Comparison of ENCODE assay signal across 8 mouse cellular contexts in the genomic region with DNA sequence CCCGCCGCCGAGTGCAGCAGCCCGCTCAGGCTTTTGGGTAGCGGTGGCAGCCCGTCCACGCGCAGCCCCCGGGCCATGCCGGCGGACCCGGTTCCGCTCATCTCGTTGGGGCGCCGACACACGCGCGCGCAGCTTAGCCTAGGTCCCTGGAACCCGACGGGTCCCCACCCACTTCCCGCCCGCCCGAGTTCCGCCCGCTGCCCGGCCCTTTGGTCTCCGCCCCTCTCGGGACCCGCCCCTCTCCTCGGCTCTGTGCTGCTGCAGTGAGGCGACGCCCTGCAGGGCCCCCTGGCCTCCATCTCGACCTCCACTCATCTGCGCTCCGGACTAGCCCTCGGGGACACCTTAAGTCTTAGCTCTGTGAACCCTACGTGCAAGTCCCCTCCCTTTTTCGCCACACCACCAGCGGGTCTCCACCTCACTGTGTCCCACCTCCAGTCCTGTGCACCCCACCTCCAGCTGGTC. TPM values are rescaled to one million over a fixed set of nuclear protein-coding genes. Genes with fewer than 3 reads are reported as not detected.
A peak's percentile ranks its signal among the peaks of the same experiment; 100 is the strongest.
DNase-seq lines count a peak whose midpoint lies in the region; ATAC-seq and TF ChIP-seq lines count a peak whose summit lies in the region.

A gene (minus strand): TSS at position 124 of the 465 bp plus-strand sequence.

- H3K27me3 ChIP-seq in E14TG2a.4 (ENCODE audit: insufficient read depth, low read length): peaks cover 52% of the 10 kb centered on the region
- peaks cover 44% of the 10 kb centered on the region for H3K27me3 ChIP-seq in hindbrain, embryonic 14.5 days (ENCODE audit: control insufficient read depth, insufficient read depth, low read length)
- H3K27me3 ChIP-seq in liver, embryonic 11.5 days (replicated peaks; ENCODE audit: control insufficient read depth, insufficient read depth, low read length): peaks cover 52% of the 10 kb centered on the region
- peaks cover 21% of the 10 kb centered on the region for H3K27me3 ChIP-seq in thymus, adult 2 months (ENCODE audit: control insufficient read depth, insufficient read depth, low read length)

- H3K4me1 ChIP-seq in E14TG2a.4 (replicated peaks; ENCODE audit: low read depth, low read length): peaks cover 41% of the 10 kb centered on the region
- peaks cover 7% of the 10 kb centered on the region; the same call in 1 of the 2 replicates for H3K4me1 ChIP-seq in hindbrain, embryonic 14.5 days (replicated peaks; ENCODE audit: control insufficient read depth, insufficient read depth, low read length)
- H3K4me1 ChIP-seq in liver, embryonic 11.5 days (replicated peaks; ENCODE audit: control insufficient read depth, insufficient read depth, low read length): peaks cover 10% of the 10 kb centered on the region
- peaks cover 5% of the 10 kb centered on the region; the same call in 1 of the 2 replicates for H3K4me1 ChIP-seq in thymus, adult 2 months (replicated peaks; ENCODE audit: control insufficient read depth, insufficient read depth, low read length)

- peak within 1 kb of the TSS; percentile 89 for H3K4me3 ChIP-seq in E14TG2a.4 (replicated peaks; ENCODE audit: low read length)
- H3K4me3 ChIP-seq in hindbrain, embryonic 14.5 days (replicated peaks; ENCODE audit: low read length): peak within 1 kb of the TSS; percentile 45
- peak within 1 kb of the TSS; percentile 66 for H3K4me3 ChIP-seq in liver, embryonic 11.5 days (ENCODE audit: low read depth, low read length)
- peak within 1 kb of the TSS; percentile 49 for H3K4me3 ChIP-seq in thymus, adult 2 months (ENCODE audit: control insufficient read depth, insufficient read depth, low read length)

- WGBS in hindbrain, embryonic 14.5 days: under 1% methylated on average over 39 of the region's 41 CpGs
- WGBS in liver, embryonic 11.5 days: 1% methylated on average over 41 of the region's 41 CpGs
- under 1% methylated on average over 39 of the region's 41 CpGs for WGBS in thymus, adult 2 months

- H3K36me3 ChIP-seq in E14TG2a.4 (ENCODE audit: insufficient read depth, low read length): no peaks in the 10 kb centered on the region
- H3K36me3 ChIP-seq in hindbrain, embryonic 14.5 days (replicated peaks; ENCODE audit: control insufficient read depth, insufficient read depth): no peaks in the 10 kb centered on the region
- no peaks in the 10 kb centered on the region for H3K36me3 ChIP-seq in liver, embryonic 11.5 days (ENCODE audit: control insufficient read depth, insufficient read depth, low read length)
- H3K36me3 ChIP-seq in thymus, adult 2 months (ENCODE audit: control insufficient read depth, insufficient read depth, low read length): no peaks in the 10 kb centered on the region

- H3K9me3 ChIP-seq in E14TG2a.4 (ENCODE audit: low read length): no peaks in the 10 kb centered on the region
- H3K9me3 ChIP-seq in hindbrain, embryonic 14.5 days (ENCODE audit: control insufficient read depth, low read length): no peaks in the 10 kb centered on the region
- H3K9me3 ChIP-seq in liver, embryonic 11.5 days (ENCODE audit: control insufficient read depth, low read length): no peaks in the 10 kb centered on the region

- H3K9ac ChIP-seq in hindbrain, embryonic 14.5 days: peak within 1 kb of the TSS; percentile 44
- peak within 1 kb of the TSS; percentile 40 for H3K9ac ChIP-seq in liver, embryonic 11.5 days (ENCODE audit: low read depth, low read length)

- H3K27ac ChIP-seq in hindbrain, embryonic 14.5 days: no peak within 1 kb of the TSS
- no peak within 1 kb of the TSS for H3K27ac ChIP-seq in liver, embryonic 11.5 days (ENCODE audit: low read depth, low read length)
- no peak within 1 kb of the TSS for H3K27ac ChIP-seq in thymus, adult 2 months (ENCODE audit: control insufficient read depth, insufficient read depth, low read length)

- peak; percentile 21 to 27 for DNase-seq in adrenal gland, postnatal 4 days (ENCODE audit: low spot score in 2 of 2)
- DNase-seq in forelimb bud, embryonic 11.5 days (ENCODE audit: low read depth, low spot score): peak; percentile 30
- DNase-seq in hindbrain, embryonic 14.5 days (ENCODE audit: low spot score): no peak
- DNase-seq in liver, embryonic 11.5 days (ENCODE audit: low spot score): peak; percentile 78
- DNase-seq in thymus, adult 2 months: peak; percentile 71
- DNase-seq in cerebellum, postnatal 4 days (ENCODE audit: low spot score in 2 of 2): no peak

- TF ChIP-seq POLR2A in thymus, adult 2 months (IDR thresholded peaks at IDR 0.05; ENCODE audit: control insufficient read depth, extremely low read depth, insufficient read depth, low read length, poor library complexity): no peak

- ATAC-seq in hindbrain, embryonic 14.5 days (ENCODE audit: low FRiP score): peak; percentile 27; the same call in 1 of the 2 replicates
- peak; percentile 83 for ATAC-seq in liver, embryonic 11.5 days (replicated peaks; ENCODE audit: low FRiP score)
- ATAC-seq in monocyte, adult 5-6 weeks (replicated peaks; ENCODE audit: insufficient number of reproducible peaks, low FRiP score, low TSS enrichment, poor library complexity, severe bottlenecking): peak; percentile 29; the same call in 1 of the 2 replicates

- TF ChIP-seq CTCF in E14TG2a.4 (conservative IDR thresholded peaks at IDR 0.05; ENCODE audit: low read length): no peak
- TF ChIP-seq CTCF in thymus, adult 2 months (IDR thresholded peaks at IDR 0.05; ENCODE audit: borderline replicate concordance, control insufficient read depth, extremely low read depth, insufficient read depth, low read length, poor library complexity): 0 out of 2 replicates have a peak, but pooled peaks have one; percentile 6

- H3K4me2 ChIP-seq in hindbrain, embryonic 14.5 days (replicated peaks): peak within 1 kb of the TSS; percentile 74
- peak within 1 kb of the TSS; percentile 79 for H3K4me2 ChIP-seq in liver, embryonic 11.5 days

RNA-seq across cellular contexts. Expression of the gene that starts here (rescaled TPM):
- 1 to 10 TPM; 1.5 to 1.8 TPM for total RNA-seq in adrenal gland, postnatal 4 days (2021)
- polyA plus RNA-seq in hindbrain, embryonic 14.5 days (2014; fragmentation: Nextera tagmentation; extraction: Ambion mirVana): 1.0 and 1.2 TPM in 2 replicates
- 3.6 and 3.8 TPM in 2 replicates for polyA plus RNA-seq in liver, embryonic 11.5 days (2014; fragmentation: Nextera tagmentation; extraction: Ambion mirVana)
- 0.95 to 1.1 TPM in 2 of 3 replicates, not detected in the other for total RNA-seq in monocyte, adult 5-6 weeks (2017)
- 14.2 and 15.5 TPM in 2 replicates for polyA plus RNA-seq in thymus, adult 2 months (2012; rRNA removed)

Comparison
In these comparisons a context has a peak if more than half of its experiments do, and no peak if none do; other contexts are left out.
1. DNase-seq: peak in adrenal gland, postnatal 4 days (2 of 2), forelimb bud, embryonic 11.5 days (single experiment), liver, embryonic 11.5 days (single experiment) and thymus, adult 2 months (single experiment); none in hindbrain, embryonic 14.5 days (single experiment) and cerebellum, postnatal 4 days (0 of 2).
2. ATAC-seq: peak in every context shown above with its lines; median percentile 83 in liver, embryonic 11.5 days; 29 in monocyte, adult 5-6 weeks; 27 in hindbrain, embryonic 14.5 days.
3. Peak in every context shown above with its lines, with median percentiles within 50 percentile points of each other: H3K4me3 ChIP-seq.